Comparison of ENCODE assay signal across 9 mouse cellular contexts in genomic region chrX:143448636-143449346, GRCm38 (mm10). TPM values are rescaled to one million over a fixed set of nuclear protein-coding genes. Genes with fewer than 3 reads are reported as not detected.
DNase-seq lines count a peak whose midpoint lies in the region; ATAC-seq and TF ChIP-seq lines count a peak whose summit lies in the region.
"Had no signal": no experiment of that assay in that cellular context is flagged by ENCODE, and none has a peak within 500 bp of the region (broad histone marks: within the 10 kb centered on the region; RNA-seq: fewer than 3 reads in every experiment).

No protein-coding gene starts in this region.

- no peaks in the 10 kb centered on the region for H3K4me1 ChIP-seq in kidney, adult 2 months (ENCODE audit: control insufficient read depth, insufficient read depth, low read length)
- H3K4me1 ChIP-seq in kidney, embryonic 16.5 days (ENCODE audit: insufficient read depth, low read length): no peaks in the 10 kb centered on the region
- no peaks in the 10 kb centered on the region for H3K4me1 ChIP-seq in midbrain, embryonic 14.5 days (ENCODE audit: control insufficient read depth, insufficient read depth, low read length)
- no peaks in the 10 kb centered on the region for H3K4me1 ChIP-seq in midbrain, embryonic 13.5 days (replicated peaks)
- H3K4me1 ChIP-seq in cortical plate, adult 2 months (ENCODE audit: control insufficient read depth, insufficient read depth, low read length): no peaks in the 10 kb centered on the region
- H3K4me1 ChIP-seq: heart, embryonic 15.5 days had no signal

- peak; percentile 22; the same call in 1 of the 2 replicates for TF ChIP-seq CTCF in kidney, adult 2 months (conservative IDR thresholded peaks at IDR 0.05; ENCODE audit: insufficient read depth, insufficient read length, low read depth, low read length)
- TF ChIP-seq CTCF in cortical plate, adult 2 months (IDR thresholded peaks at IDR 0.05; ENCODE audit: extremely low read depth, insufficient read depth, low read length): peak; percentile 31; the same call in 1 of the 2 replicates

- TF ChIP-seq POLR2A in kidney, adult 2 months (IDR thresholded peaks at IDR 0.05; ENCODE audit: low read depth, low read length): no peak
- TF ChIP-seq POLR2A in cortical plate, adult 2 months (IDR thresholded peaks at IDR 0.05; ENCODE audit: extremely low read depth, insufficient read depth, low read length): no peak

- no peak overlapping the region for H3K9ac ChIP-seq in kidney, embryonic 16.5 days (replicated peaks; ENCODE audit: low read length)
- H3K9ac ChIP-seq in midbrain, embryonic 14.5 days (replicated peaks; ENCODE audit: low read length): no peak overlapping the region
- H3K9ac ChIP-seq in midbrain, embryonic 13.5 days (replicated peaks): no peak overlapping the region
- H3K9ac ChIP-seq: heart, embryonic 15.5 days had no signal

- WGBS in kidney, adult 2 months: 49% methylated on average over 7 of the region's 7 CpGs
- WGBS in kidney, embryonic 16.5 days: 59% methylated on average over 7 of the region's 7 CpGs
- 57% methylated on average over 7 of the region's 7 CpGs for WGBS in midbrain, embryonic 14.5 days
- WGBS in midbrain, embryonic 13.5 days: 60% methylated on average over 7 of the region's 7 CpGs

- H3K36me3 ChIP-seq in kidney, adult 2 months (ENCODE audit: control insufficient read depth, insufficient read depth, low read length): no peaks in the 10 kb centered on the region
- no peaks in the 10 kb centered on the region for H3K36me3 ChIP-seq in kidney, embryonic 16.5 days (ENCODE audit: insufficient read depth, low read length)
- no peaks in the 10 kb centered on the region for H3K36me3 ChIP-seq in midbrain, embryonic 14.5 days (ENCODE audit: control insufficient read depth, insufficient read depth, low read length)
- H3K36me3 ChIP-seq in midbrain, embryonic 13.5 days: no peaks in the 10 kb centered on the region
- H3K36me3 ChIP-seq: heart, embryonic 15.5 days had no signal

- no peaks in the 10 kb centered on the region for H3K27me3 ChIP-seq in kidney, adult 2 months (replicated peaks; ENCODE audit: control insufficient read depth, insufficient read depth, low read length)
- H3K27me3 ChIP-seq in kidney, embryonic 16.5 days (ENCODE audit: insufficient read depth, low read length): peaks cover 15% of the 10 kb centered on the region; the same call in 1 of the 2 replicates
- no peaks in the 10 kb centered on the region for H3K27me3 ChIP-seq in midbrain, embryonic 14.5 days (ENCODE audit: control insufficient read depth, insufficient read depth, low read length)
- peaks cover 26% of the 10 kb centered on the region for H3K27me3 ChIP-seq in midbrain, embryonic 13.5 days

- peak; percentile 2 for DNase-seq in kidney, adult 2 months
- peak; percentile 69 for DNase-seq in midbrain, embryonic 14.5 days
- peak; percentile 49 for DNase-seq in retina, postnatal 1 day
- DNase-seq in gastrocnemius, postnatal 10 days: no peak

- H3K4me3 ChIP-seq in kidney, adult 2 months (ENCODE audit: insufficient read depth, low read depth, low read length): no peak overlapping the region
- H3K4me3 ChIP-seq in kidney, embryonic 16.5 days (ENCODE audit: low read length): no peak overlapping the region
- no peak overlapping the region for H3K4me3 ChIP-seq in midbrain, embryonic 14.5 days (replicated peaks; ENCODE audit: low read depth, low read length)
- H3K4me3 ChIP-seq in midbrain, embryonic 13.5 days (replicated peaks): no peak overlapping the region
- H3K4me3 ChIP-seq in cortical plate, adult 2 months (ENCODE audit: insufficient read depth, low read length): no peak overlapping the region
- H3K4me3 ChIP-seq: erythroblast, embryonic 14.5 days; heart, embryonic 15.5 days had no signal

- no peaks in the 10 kb centered on the region for H3K9me3 ChIP-seq in kidney, embryonic 16.5 days (ENCODE audit: low read length)
- H3K9me3 ChIP-seq in midbrain, embryonic 14.5 days (ENCODE audit: control insufficient read depth, low read length): no peaks in the 10 kb centered on the region
- no peaks in the 10 kb centered on the region for H3K9me3 ChIP-seq in midbrain, embryonic 13.5 days
- H3K9me3 ChIP-seq: heart, embryonic 15.5 days had no signal

- ATAC-seq in kidney, embryonic 16.5 days (ENCODE audit: low FRiP score, low TSS enrichment): no peak
- ATAC-seq in midbrain, embryonic 14.5 days (ENCODE audit: low FRiP score, low TSS enrichment): no peak
- no peak for ATAC-seq in midbrain, embryonic 13.5 days

- no peak overlapping the region for H3K4me2 ChIP-seq in kidney, embryonic 16.5 days (replicated peaks; ENCODE audit: low read depth, low read length)
- H3K4me2 ChIP-seq in midbrain, embryonic 14.5 days (ENCODE audit: low read length): no peak overlapping the region
- no peak overlapping the region for H3K4me2 ChIP-seq in midbrain, embryonic 13.5 days (replicated peaks)
- H3K4me2 ChIP-seq: heart, embryonic 15.5 days had no signal

- no peak overlapping the region for H3K27ac ChIP-seq in kidney, adult 2 months (ENCODE audit: insufficient read depth, low read depth, low read length)
- no peak overlapping the region for H3K27ac ChIP-seq in kidney, embryonic 16.5 days (ENCODE audit: low read length)
- H3K27ac ChIP-seq in midbrain, embryonic 14.5 days (replicated peaks; ENCODE audit: low read depth, low read length): no peak overlapping the region
- H3K27ac ChIP-seq in midbrain, embryonic 13.5 days: no peak overlapping the region
- H3K27ac ChIP-seq in cortical plate, adult 2 months (ENCODE audit: insufficient read depth, low read length): no peak overlapping the region
- H3K27ac ChIP-seq: heart, embryonic 15.5 days had no signal

RNA-seq across cellular contexts. Expression of gene Chrdl1, which starts 54.7 kb away (rescaled TPM):
- 5.3 and 7.9 TPM in 2 replicates for polyA plus RNA-seq in kidney, adult 2 months (2012; rRNA removed)
- 2.1 and 2.2 TPM in 2 replicates for polyA plus RNA-seq in kidney, embryonic 16.5 days (2015; fragmentation: Nextera tagmentation; extraction: Ambion mirVana)
- polyA plus RNA-seq in midbrain, embryonic 14.5 days (2014; fragmentation: Nextera tagmentation; extraction: Ambion mirVana): 2.7 and 6.9 TPM in 2 replicates
- 6.3 and 8.0 TPM in 2 replicates for polyA plus RNA-seq in midbrain, embryonic 13.5 days (2015; fragmentation: Nextera tagmentation; extraction: Ambion mirVana)
- polyA plus RNA-seq in cortical plate, adult 2 months (2012; rRNA removed): 18.5 and 19.6 TPM in 2 replicates
- 1 to 10 TPM; 6.2 TPM for total RNA-seq in gastrocnemius, postnatal 10 days (2021)
- polyA plus RNA-seq: erythroblast, embryonic 14.5 days had no signal
